Mouse (Mus musculus) heart, embryonic 11.5 days (tissue): Measurements from ENCODE around the gene Txnrd1. TPM values are rescaled to one million over a fixed set of nuclear protein-coding genes. Genes with fewer than 3 reads are reported as not detected.
A peak's percentile ranks its signal among the peaks of the same experiment; 100 is the strongest.

Experiments
- ATAC-seq: fragments of 200-750 bp; cut with Nextera tagmentation; replicated peaks from 2 replicates; pipeline ENCODE4 v1.8.0; 2017; ENCODE audit warnings: moderate library complexity; ENCODE audit not compliant: insufficient number of reproducible peaks, low FRiP score, low TSS enrichment
- H3K27ac ChIP-seq: fragments of 300-500 bp; sonication (generic); 2 replicates; pipeline ENCODE4 v1.5.1; 2014; ENCODE audit warnings: mild to moderate bottlenecking, low read depth, low read length
- H3K27me3 ChIP-seq: fragments of 300-500 bp; sonication (generic); 2 replicates; pipeline ENCODE4 v1.6.1; 2014; ENCODE audit warnings: mild to moderate bottlenecking, low read length, mixed read lengths; ENCODE audit not compliant: control insufficient read depth, insufficient read depth
- H3K36me3 ChIP-seq: fragments of 300-500 bp; sonication (generic); 2 replicates; pipeline ENCODE4 v1.6.1; 2014; ENCODE audit warnings: mild to moderate bottlenecking, low read length, moderate library complexity, mixed read lengths; ENCODE audit not compliant: control insufficient read depth, insufficient read depth
- H3K4me1 ChIP-seq: fragments of 300-500 bp; sonication (generic); 2 replicates; pipeline ENCODE4 v1.6.1; 2014; ENCODE audit warnings: low read length; ENCODE audit not compliant: control insufficient read depth, insufficient read depth
- H3K4me2 ChIP-seq: fragments of 300-500 bp; sonication (generic); 2 replicates; pipeline ENCODE4 v1.6.1; 2014; ENCODE audit warnings: mild to moderate bottlenecking, moderate library complexity
- H3K4me3 ChIP-seq: fragments of 300-500 bp; sonication (generic); 2 replicates; pipeline ENCODE4 v1.5.1; 2014; ENCODE audit warnings: low read depth, low read length
- H3K9ac ChIP-seq: fragments of 300-500 bp; sonication (generic); 2 replicates; pipeline ENCODE4 v1.6.1; 2014; ENCODE audit warnings: mild to moderate bottlenecking, low read depth, low read length, moderate library complexity
- H3K9me3 ChIP-seq: fragments of 300-500 bp; sonication (generic); replicated peaks from 2 replicates; pipeline ENCODE4 v1.6.1; 2016; ENCODE audit warnings: low read length; ENCODE audit not compliant: control insufficient read depth
- WGBS: fragments of 180-500 bp; shearing (Covaris S2); extraction: QIAGEN DNeasy Blood & Tissue Kit; methylation state at CpG from one replicate; pipeline ENCODE4 v1.1.7; 2014; ENCODE audit not compliant: insufficient replicate concordance; 5-methylcytosine and 5-hydroxymethylcytosine counted together
- polyA plus RNA-seq: library from polyadenylated mRNA; unstranded; fragments of >200 nt; fragmentation: Nextera tagmentation; extraction: Ambion mirVana; gene quantifications from 2 replicates; pipeline ENCODE4 v1.2.1, GENCODE M21; 2014

Txnrd1 gene
- polyA plus RNA-seq, 1 experiment from 2014 or later = 88.2 TPM

DNA sequence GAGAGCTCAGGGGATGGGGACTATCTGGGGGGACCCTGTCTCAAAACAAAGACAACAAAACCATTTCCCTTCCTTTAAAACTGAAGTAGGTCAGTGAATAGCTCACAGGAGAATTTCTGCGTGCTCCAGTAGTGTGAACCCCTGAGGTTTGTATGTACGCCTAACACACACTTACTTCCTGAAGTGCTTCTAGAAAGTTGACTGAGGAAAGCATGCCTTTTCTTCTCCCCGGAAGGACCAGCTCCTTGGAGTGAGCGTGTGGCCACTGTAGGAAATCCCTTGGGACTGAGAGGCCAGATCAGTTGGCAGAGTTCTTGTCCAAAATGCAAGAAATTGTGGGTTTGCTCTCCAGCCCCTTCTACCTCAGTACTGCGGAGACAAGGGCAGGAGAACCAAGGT lies 16.6 kb downstream of the Txnrd1 start:
- H3K27me3 ChIP-seq = no peaks in the 10 kb centered on the region
- H3K9ac ChIP-seq = no peak overlapping the region
- H3K4me3 ChIP-seq = no peak overlapping the region
- no peaks in the 10 kb centered on the region for H3K9me3 ChIP-seq
- WGBS = 81% methylated on average over 5 of the region's 5 CpGs
- ATAC-seq = no peak
- H3K4me1 ChIP-seq = no peaks in the 10 kb centered on the region
- H3K4me2 ChIP-seq = no peak overlapping the region
- no peaks in the 10 kb centered on the region for H3K36me3 ChIP-seq
- no peak overlapping the region for H3K27ac ChIP-seq

DNA sequence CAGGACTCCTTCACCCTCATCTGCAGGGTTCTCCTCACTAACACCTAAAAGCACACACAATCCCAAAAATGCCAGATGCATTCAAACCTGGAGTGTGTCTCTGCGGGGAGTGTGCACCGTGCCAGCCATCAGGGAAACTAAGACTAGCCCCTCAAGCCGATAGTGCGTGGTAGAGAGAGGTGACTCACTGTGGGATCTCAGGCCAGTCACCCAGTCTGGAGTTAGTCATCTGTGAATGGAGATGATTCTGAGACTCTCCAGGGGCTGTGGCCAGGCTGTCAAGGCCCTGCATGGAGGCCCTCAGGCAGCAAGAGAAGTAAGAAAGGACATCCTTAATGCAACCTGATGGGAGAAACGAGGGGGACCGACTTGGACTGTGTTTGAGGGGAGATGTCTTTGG lies 18.0 kb downstream of the Txnrd1 start:
- H3K4me2 ChIP-seq = no peak overlapping the region
- H3K27ac ChIP-seq = no peak overlapping the region
- no peaks in the 10 kb centered on the region for H3K36me3 ChIP-seq
- ATAC-seq = no peak
- no peak overlapping the region for H3K4me3 ChIP-seq
- no peak overlapping the region for H3K9ac ChIP-seq
- H3K9me3 ChIP-seq = no peaks in the 10 kb centered on the region
- 85% methylated on average over 6 of the region's 6 CpGs for WGBS
- no peaks in the 10 kb centered on the region for H3K4me1 ChIP-seq
- H3K27me3 ChIP-seq = no peaks in the 10 kb centered on the region

DNA sequence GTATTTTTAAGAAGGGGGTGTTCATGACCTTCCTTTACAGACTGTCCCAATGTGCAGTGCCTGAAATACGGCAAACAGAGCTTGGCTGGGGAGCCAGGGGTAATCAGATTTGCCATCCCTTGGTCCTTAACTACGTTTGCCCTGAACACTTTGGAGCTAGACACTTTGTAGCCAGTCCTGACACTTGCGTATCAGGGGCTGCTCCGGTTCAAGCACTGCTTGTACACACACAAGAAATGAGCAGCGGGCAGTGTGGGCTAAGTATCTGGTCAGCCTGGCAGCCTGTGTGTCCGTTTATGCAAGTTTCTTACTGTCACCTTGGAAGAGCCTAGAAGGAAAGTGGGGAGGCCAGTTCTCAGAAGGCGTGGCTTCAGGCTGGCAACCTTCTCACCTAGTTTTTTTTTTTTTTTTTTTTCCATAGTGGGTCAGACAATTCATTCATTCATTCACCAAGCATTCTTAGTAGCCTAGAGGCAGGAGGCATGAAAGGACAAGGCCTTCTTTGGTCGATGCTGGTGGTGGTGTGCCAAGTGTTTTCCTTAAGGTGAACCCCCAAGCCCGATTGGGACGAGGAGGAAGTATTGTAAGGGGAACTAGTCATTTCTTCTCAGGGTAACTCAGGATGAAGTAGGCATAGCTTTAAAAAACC lies 24.4 kb downstream of the Txnrd1 start:
- 46% methylated on average over 10 of the region's 10 CpGs for WGBS
- Histone ChIP-seq H3K27ac (peak overlapping the region; percentile 88), H3K36me3 (no peaks in the 10 kb centered on the region), H3K4me3 (peak overlapping the region; percentile 64), H3K9ac (peak overlapping the region; percentile 83), H3K27me3 (no peaks in the 10 kb centered on the region), H3K9me3 (no peaks in the 10 kb centered on the region), H3K4me2 (peak overlapping the region; percentile 78), H3K4me1 (peaks cover 15% of the 10 kb centered on the region; the same call in 1 of the 2 replicates)
- no peak for ATAC-seq

DNA sequence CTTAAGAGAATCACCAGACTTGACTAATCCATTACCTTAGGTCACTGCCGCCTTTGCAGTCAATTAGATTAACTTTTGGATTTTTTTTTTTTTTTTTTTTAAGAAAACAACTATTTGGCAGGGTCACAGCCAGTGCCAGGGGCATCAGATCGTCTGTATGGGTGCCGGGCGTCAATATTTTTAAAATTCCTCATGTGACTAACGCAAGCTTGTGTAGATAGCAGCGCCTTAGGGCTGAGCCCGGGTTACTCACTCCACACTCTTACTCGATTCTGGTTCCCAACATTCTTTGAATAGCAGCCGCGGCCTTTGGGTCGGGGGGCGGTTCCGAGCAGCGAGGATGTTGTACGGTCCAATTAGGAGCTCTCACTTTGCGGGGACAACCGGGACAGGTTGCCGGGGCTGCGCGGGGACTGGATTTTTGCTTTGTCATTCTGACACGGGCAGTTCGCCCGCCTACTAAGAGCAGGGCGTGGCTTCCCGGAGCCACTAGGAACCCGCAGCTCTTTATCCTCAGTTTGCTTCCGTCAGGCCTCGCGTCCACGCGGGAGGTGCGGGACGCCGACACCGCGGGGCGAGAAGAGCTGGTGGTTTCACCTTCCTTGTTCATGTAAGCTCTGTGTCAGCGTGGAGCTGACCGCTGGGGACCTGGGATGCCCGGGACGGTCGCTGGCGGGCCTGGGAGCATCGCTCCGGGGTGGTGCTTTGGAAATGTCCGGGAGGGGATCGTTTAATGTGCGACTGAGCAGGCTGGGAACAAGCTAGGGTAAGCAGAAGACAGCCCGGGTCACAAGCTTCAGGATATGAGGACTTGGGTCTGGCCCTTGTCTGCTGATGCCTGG lies 25.2 kb downstream of the Txnrd1 start:
- H3K27ac ChIP-seq = peak overlapping the region; percentile 88

DNA sequence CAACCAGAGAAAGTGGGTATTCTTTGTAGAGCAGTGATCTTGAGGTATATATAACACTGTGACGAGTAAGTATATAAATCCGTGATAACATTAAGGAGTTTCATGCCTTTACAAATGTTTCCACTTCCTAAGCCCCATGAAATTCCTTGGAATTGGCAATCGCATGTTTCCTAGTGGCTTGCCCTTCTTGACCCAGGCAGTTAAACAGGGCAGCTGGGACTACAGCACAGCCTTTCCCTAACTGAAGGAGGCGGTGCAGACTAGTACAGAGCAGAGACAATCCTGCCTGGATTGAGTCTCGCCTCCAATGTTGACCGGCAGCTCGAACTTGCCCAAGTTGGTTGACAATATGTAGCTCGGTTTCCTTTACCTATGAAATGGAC lies 25.8 kb downstream of the Txnrd1 start:
- Histone ChIP-seq H3K27me3 (no peaks in the 10 kb centered on the region), H3K9ac (peak overlapping the region; percentile 83), H3K4me1 (peaks cover 23% of the 10 kb centered on the region; the same call in 1 of the 2 replicates), H3K36me3 (peaks cover 6% of the 10 kb centered on the region; the same call in 1 of the 2 replicates), H3K4me2 (peak overlapping the region; percentile 78), H3K4me3 (peak overlapping the region; percentile 64), H3K9me3 (no peaks in the 10 kb centered on the region), H3K27ac (peak overlapping the region; percentile 88)
- WGBS = under 1% methylated on average over 8 of the region's 8 CpGs
- ATAC-seq = peak; percentile 68; the same call in 1 of the 2 replicates

More for the DNA sequence above, 25.2 kb downstream of the Txnrd1 start:
- peak overlapping the region; percentile 83 for H3K9ac ChIP-seq
- H3K4me2 ChIP-seq = peak overlapping the region; percentile 78
- peaks cover 1% of the 10 kb centered on the region; the same call in 1 of the 2 replicates for H3K36me3 ChIP-seq
- peak overlapping the region; percentile 64 for H3K4me3 ChIP-seq
- no peaks in the 10 kb centered on the region for H3K9me3 ChIP-seq
- peaks cover 22% of the 10 kb centered on the region; the same call in 1 of the 2 replicates for H3K4me1 ChIP-seq
- no peaks in the 10 kb centered on the region for H3K27me3 ChIP-seq
- WGBS = under 1% methylated on average over 49 of the region's 49 CpGs
- peak; percentile 84 for ATAC-seq

DNA sequence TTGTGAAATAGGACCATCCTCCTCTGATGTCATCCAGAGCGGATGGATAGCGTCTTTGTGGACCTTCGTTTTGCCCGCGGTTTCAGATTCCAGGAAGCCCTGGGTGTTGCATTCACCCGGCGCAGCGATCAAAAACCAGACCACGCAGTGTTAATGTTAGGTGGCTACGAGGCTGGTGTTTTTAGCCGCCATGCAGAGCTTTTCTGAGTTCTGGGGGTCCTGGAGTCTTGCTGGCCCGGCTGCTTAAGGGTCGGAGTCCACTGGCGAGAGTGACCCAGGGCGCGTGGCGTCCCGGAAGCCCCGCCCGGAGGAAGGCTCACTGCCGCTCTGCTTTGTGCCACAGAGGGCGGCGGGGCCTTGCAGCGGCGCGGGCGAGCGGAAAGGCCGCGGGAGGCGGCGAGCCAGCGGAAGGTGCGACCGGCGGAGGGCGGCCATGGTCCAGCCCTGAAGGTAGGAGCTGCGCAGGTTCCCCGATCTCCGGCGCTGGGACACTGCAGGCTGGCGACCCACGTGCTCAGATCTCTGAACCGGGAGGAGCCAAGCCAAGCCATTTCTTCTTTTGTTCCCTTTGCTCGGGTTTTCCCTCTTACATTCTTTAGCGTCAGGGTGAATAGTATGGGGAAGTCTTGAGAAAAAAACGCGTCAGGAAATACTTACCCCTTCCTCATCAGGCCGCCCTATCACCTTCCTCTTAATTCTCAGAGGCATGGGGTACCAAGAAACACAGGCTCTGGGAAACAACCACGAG lies 26.6 kb downstream of the Txnrd1 start:
- Histone ChIP-seq H3K4me3 (peak overlapping the region; percentile 64), H3K36me3 (peaks cover 7% of the 10 kb centered on the region; the same call in 1 of the 2 replicates)
- ATAC-seq = peak; percentile 45

DNA sequence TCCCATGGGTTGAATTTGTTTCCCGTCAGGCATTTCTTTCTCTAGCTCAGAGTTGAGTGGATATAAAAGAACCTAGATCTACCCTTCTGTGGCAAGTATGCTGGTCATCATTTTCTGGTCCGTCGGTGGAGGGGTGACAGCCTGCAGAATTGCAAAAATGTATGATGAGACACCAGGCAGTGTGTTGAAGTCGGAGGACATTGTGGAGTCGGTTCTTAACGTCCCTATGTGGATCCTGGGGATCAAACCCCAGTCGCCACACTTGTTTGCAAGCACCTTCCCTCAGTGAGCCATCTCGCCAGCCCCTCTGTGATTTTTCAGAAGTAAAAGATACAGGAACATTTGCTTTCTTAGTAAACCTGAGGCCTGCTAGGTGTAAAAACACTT lies 27.2 kb downstream of the Txnrd1 start:
- Histone ChIP-seq H3K9me3 (no peaks in the 10 kb centered on the region), H3K4me3 (peak overlapping the region; percentile 64), H3K27ac (peak overlapping the region; percentile 90), H3K9ac (peak overlapping the region; percentile 83), H3K4me2 (peak overlapping the region; percentile 78), H3K27me3 (no peaks in the 10 kb centered on the region), H3K4me1 (peaks cover 23% of the 10 kb centered on the region), H3K36me3 (peaks cover 7% of the 10 kb centered on the region; the same call in 1 of the 2 replicates)
- WGBS = 7% methylated on average over 8 of the region's 8 CpGs
- ATAC-seq = no peak

More for the DNA sequence above, 26.6 kb downstream of the Txnrd1 start:
- no peaks in the 10 kb centered on the region for H3K27me3 ChIP-seq
- H3K4me1 ChIP-seq = peaks cover 23% of the 10 kb centered on the region; the same call in 1 of the 2 replicates
- H3K9ac ChIP-seq = peak overlapping the region; percentile 83
- WGBS = under 1% methylated on average over 50 of the region's 50 CpGs
- H3K9me3 ChIP-seq = no peaks in the 10 kb centered on the region
- peak overlapping the region; percentile 78 for H3K4me2 ChIP-seq
- H3K27ac ChIP-seq = peak overlapping the region; percentile 90

DNA sequence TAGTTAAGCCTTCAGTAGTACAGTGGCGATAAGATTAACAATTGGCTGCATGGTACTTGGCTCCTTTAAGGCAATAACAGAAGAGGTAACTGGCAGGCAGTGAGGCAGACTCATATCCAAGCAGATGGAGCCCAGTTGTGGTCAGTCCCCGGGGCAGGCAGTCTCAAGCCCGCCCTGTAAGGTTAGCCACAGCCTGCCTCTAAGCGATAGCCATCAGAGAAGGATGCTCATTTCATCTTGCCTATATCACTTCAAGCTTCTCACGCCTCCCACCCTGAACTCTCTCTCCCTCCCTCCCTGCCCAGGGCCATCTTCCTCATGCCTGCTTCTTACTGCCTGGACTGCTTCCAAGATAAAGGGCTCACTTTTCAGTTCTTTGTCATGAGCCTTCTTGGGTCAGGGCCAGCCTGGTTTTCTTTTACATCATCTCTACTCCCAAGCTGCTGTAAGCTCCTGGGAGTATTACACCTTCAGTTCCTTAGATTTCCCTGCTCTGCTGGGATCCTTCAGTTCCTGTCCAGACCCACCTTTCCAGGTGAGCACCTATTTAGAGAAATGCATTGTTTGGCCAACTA lies 29.4 kb downstream of the Txnrd1 start:
- peaks cover 20% of the 10 kb centered on the region for H3K4me1 ChIP-seq
- no peak overlapping the region for H3K4me3 ChIP-seq
- no peaks in the 10 kb centered on the region for H3K27me3 ChIP-seq
- H3K9me3 ChIP-seq = no peaks in the 10 kb centered on the region
- 71% methylated on average over 5 of the region's 5 CpGs for WGBS
- H3K36me3 ChIP-seq = peaks cover 12% of the 10 kb centered on the region
- H3K9ac ChIP-seq = no peak overlapping the region
- H3K4me2 ChIP-seq = no peak overlapping the region
- no peak overlapping the region for H3K27ac ChIP-seq
- ATAC-seq = no peak
